Mouse (Mus musculus) 416B (cell line): ENCODE results near the gene Lamtor2.
A peak's percentile ranks its signal among the peaks of the same experiment; 100 is the strongest.

Source experiments
- DNase-seq: peaks from one replicate; pipeline ENCODE4 v3.0.0; 2011; ENCODE audit warnings: low read depth

The Lamtor2 gene

GRCm38 (mm10) chr3:88526157-88527131, 26.4 kb downstream of the Lamtor2 start:
- peak; percentile 91 for DNase-seq

DNA sequence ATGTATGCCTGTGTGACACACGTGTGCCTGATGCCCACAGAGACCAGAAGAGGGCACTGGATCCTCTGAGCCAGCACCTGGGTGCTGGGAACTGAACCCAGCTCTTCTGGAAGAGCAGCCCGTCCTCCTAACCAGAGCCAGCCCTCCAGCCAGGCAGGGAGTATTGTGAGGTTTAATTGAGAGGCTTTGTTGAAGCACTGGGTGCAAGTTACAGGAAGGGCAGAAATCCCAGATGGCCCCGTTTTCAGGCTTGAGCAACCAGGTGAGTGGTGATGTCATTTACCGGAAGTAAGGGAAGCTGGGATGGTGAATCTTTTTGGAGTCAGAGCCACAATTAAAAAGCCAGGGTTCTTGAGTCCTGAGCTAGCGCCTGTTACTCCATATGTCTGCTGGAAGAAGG, 27.9 kb downstream of the Lamtor2 start:
- no peak for DNase-seq

DNA sequence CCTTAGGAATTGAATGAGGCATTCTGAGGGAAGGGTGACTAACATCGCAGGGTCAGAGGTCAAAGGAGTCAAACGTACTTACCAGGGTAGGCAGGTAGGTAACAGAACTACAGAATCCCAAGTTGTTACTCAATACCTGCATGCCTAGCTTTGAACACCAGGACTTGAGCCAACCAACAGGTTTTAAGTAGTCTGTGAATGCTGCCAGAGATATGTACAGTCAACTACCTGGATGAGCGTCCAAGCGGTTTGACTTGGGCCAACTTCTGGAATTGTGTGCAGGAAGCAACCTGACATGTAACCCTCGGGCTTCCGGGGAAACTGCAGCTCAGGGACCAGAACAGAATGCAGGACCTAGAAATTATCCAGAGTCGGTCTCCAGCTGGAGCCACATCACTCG, 29.8 kb downstream of the Lamtor2 start:
- DNase-seq, result no peak

DNA sequence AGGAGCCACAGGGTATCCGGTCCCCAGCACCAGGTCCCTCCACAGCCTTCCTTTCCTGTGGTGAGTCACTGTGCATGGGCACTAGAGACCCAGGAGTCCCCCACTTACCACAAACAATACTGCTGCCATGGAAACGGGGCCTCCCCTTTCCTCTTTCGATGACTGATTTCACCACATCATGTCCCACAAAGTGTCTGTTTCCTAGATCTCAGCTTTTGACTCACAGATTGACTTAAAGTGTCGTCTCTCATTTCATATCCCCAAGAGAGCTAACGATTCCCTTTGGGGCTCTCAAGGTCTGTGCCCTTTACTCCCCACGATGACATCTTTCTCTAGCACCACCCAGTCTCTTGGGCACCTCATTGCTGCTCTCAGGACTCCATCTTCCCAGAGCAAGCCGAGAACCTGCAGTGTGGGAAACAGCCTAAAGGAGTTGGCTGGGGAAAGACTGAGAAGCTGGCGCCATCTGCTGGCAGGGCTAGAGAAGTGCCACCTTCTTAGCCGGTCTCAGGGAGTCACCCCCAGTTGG, 31.0 kb downstream of the Lamtor2 start:
- peak; percentile 99 for DNase-seq

DNA sequence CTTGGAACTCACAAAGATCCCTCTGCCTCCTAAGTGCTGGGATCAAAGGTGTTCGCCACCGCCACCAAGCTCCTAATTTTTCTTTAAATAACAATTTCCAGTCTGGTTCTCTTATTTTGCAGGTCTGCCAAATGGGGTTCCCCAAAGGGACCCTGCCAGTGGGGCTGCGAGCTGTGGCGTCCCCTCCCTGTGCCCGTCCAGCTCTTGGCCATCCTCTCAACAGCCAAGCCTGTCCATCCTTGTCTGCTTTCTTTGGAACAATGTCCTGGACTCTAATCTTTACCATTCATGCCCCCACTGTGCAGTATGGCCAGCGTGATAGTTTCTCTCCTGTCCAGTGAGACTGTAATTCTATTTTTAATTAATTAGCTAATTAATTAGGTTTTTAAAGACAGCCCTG, 31.7 kb downstream of the Lamtor2 start:
- DNase-seq, result no peak

- no peak for DNase-seq
These were observed 32.8 kb downstream of the Lamtor2 start for GRCm38 (mm10) chr3:88520078-88520477.

GRCm38 (mm10) chr3:88518411-88518810, 34.5 kb downstream of the Lamtor2 start:
- DNase-seq, result no peak

- no peak for DNase-seq
These were observed 36.5 kb downstream of the Lamtor2 start for GRCm38 (mm10) chr3:88516407-88516806.

GRCm38 (mm10) chr3:88515095-88515386, 37.8 kb downstream of the Lamtor2 start:
- no peak for DNase-seq

DNA sequence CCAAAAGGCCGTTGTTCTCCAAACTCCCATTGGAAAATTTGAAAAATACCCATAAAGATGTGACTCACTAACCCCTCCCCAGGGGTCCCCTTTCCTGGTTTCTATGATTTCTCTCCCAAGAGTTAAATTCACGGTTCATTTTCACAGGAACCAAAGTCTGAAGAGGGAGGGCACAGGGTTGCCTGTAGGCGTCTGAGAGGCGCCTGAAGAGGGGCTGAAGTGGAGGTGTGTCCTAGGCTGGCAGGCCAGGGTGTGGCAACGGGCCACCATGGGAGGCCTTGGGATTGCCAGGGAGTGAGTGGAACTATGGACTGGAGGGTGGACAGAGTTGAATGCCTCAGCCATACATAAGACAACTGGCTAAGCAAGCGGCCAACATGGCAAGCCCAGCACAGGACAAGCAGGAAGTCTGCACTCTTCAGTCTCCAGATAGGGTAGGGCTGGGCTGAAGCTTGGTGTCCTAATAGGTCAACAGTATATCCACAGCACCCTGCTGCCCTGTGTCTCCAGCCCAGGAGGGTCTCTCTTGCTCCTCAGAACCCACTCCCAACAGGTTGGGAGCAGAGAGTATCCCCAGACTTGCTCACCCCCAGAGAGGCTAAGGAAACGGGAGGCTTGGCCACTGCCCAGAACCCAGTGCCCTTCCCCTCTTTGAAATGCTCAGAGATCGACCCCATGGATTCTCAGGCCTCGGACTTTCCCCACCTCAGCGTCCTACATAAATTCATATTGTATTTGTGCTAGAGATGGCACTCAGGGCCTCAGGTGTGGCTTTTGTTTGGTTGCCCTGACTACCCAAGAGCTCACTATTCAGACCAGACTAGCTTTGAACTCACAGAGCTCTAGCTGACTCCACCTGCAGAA, 38.4 kb downstream of the Lamtor2 start:
- no peak for DNase-seq

DNA sequence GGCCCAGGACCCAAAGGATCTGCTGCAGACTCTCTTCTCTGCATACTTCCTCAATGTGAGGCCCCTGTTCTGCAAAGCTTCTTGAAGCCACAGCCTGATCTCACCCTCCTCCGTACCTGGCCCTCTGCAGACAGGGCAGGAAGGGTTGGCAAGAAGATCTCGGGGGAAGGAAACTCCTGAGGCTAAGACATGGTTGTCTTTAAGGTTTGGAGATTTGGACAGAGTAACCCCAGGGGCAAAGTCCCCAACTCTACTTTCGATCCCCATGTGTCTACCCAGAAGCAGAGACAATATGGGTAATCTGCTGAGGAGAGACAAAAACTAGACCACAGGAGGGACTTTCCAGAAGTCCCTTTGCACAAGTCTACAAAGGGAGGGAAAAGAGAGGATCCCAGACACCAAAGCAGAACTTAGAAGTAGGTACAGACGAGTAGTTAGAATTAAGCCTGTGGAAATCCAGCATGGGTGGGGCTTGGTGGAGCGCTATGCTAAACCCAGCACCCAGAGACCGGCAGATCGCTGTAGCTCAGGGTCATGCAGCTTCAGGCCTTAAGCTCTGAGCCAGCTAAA, 39.2 kb downstream of the Lamtor2 start:
- no peak for DNase-seq

- DNase-seq, result peak; percentile 47
These were observed 39.9 kb downstream of the Lamtor2 start for GRCm38 (mm10) chr3:88512896-88513545.

DNA sequence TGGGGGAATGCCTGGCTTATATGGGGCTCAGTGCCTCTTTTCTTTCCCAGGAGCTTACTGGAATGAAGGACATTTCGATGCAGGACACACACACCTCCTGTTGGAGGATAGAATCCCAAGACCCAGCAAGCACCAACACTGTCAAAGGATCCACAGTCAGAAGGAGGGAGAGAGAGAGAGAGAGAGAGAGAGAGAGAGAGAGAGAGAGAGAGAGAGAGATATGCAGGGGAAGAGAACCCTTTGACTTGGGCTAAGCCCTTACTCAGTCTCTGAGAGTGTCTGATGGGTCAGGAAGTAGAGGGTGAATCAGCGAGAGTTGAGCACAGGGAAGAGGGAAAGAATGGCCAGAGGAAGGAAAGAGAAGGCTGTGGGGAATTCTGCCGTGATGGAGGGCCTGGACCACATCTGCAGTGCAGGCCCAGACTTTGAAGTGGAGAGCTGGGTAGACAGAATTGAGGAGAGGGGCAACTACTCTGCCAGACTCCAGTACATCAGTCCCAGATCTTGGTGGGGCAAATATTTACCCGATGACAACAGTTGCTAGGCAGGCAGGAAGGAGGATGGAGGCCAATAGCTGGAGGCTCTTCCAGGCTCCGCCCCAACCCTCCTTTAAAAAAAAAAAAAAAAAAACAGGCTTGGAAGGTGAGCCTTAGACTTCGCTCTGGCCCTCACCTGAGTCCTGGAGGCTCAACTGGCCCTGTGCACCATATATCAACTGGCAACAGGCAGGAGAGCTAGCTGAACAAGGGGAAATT, 40.6 kb downstream of the Lamtor2 start:
- no peak for DNase-seq

- DNase-seq, result no peak
These were observed 41.3 kb downstream of the Lamtor2 start for GRCm38 (mm10) chr3:88511559-88511958.

GRCm38 (mm10) chr3:88510421-88511289, 42.2 kb downstream of the Lamtor2 start:
- no peak for DNase-seq

- DNase-seq, result peak; percentile 94
These were observed 43.0 kb downstream of the Lamtor2 start, which contains the start of gene Lmna for GRCm38 (mm10) chr3:88509692-88510420. Gene Lmna, minus strand, starts transcription at chr3:88509956.

DNA sequence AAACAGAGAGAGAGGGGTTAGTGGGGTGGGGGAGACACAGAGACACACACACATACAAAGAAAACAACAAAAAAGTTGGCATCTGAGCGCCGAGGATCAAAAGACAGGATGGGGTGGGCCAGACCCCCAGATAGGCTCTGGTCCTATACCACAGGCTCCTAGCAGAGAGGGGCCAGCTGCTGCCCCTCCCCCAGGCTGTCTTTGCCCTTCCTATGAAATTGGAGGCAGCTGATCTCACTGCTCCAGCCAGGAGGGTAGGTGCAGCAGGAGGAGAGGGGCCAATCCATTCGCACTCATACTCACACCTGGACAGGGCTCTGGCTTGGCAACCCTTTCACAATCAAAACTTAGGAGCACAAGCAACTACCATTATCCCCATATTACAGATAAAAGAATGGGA, 43.6 kb downstream of the Lamtor2 start:
- no peak for DNase-seq

- no peak for DNase-seq
These were observed 47.1 kb downstream of the Lamtor2 start for GRCm38 (mm10) chr3:88505765-88506164.

GRCm38 (mm10) chr3:88505081-88505480, 47.8 kb downstream of the Lamtor2 start:
- no peak for DNase-seq
